Mouse (Mus musculus) layer of hippocampus, adult 2 months (tissue): ENCODE measurements around the gene Sdk1. TPM values are rescaled to one million over a fixed set of nuclear protein-coding genes. Genes with fewer than 3 reads are reported as not detected.
"Not testable (repeated sequence)": the region's sequence is repeated elsewhere in the genome, so short reads cannot be mapped to it uniquely, and the experiment has no call there.

Experiments
- DNase-seq, 2 experiments: peaks; one replicate each; pipeline ENCODE4 v3.0.0; 2022; ENCODE audit warnings: low spot score in 2 of 2
- H3K27ac ChIP-seq: fragments of 200-600 bp; 2 replicates; pipeline ENCODE4 v1.8.1; 2022
- H3K4me3 ChIP-seq: fragments of 200-600 bp; 2 replicates; pipeline ENCODE4 v1.8.1; 2022; ENCODE audit warnings: mild to moderate bottlenecking
- CTCF ChIP-seq: fragments of 200-600 bp; conservative IDR thresholded peaks from 2 replicates; pipeline ENCODE4 v1.8.1; 2022; ENCODE audit warnings: antibody characterized with exemption, mild to moderate bottlenecking, moderate library complexity
- total RNA-seq, 2 experiments: library from RNA; stranded (reverse); gene quantifications; 2 replicates each; pipeline ENCODE4 v1.2.3; 2021

The Sdk1 gene
- total RNA-seq, 2 experiments from 2014 or later = 6.3 to 8.9 TPM

- H3K4me3 ChIP-seq = no peak overlapping the region
- no peak for DNase-seq
Measured at GRCm38 (mm10) chr5:141636406-141636805, 395.1 kb downstream of the Sdk1 start.

GRCm38 (mm10) chr5:141637054-141637453 lies 395.8 kb downstream of the Sdk1 start:
- H3K4me3 ChIP-seq, H3K27ac ChIP-seq, DNase-seq: not testable (repeated sequence)

More at GRCm38 (mm10) chr5:141636406-141636805, 395.1 kb downstream of the Sdk1 start:
- no peak overlapping the region for H3K27ac ChIP-seq
- no peak for TF ChIP-seq CTCF

- no peak for TF ChIP-seq CTCF
- H3K4me3 ChIP-seq = no peak overlapping the region
- H3K27ac ChIP-seq = no peak overlapping the region
- DNase-seq = no peak
Measured at GRCm38 (mm10) chr5:141645671-141646070, 404.4 kb downstream of the Sdk1 start.

GRCm38 (mm10) chr5:141646621-141647020 lies 405.3 kb downstream of the Sdk1 start:
- Histone ChIP-seq H3K4me3 (no peak overlapping the region), H3K27ac (no peak overlapping the region)
- DNase-seq = no peak
- no peak for TF ChIP-seq CTCF

- no peak for DNase-seq
- Histone ChIP-seq H3K4me3 (no peak overlapping the region), H3K27ac (no peak overlapping the region)
- no peak for TF ChIP-seq CTCF
Measured at GRCm38 (mm10) chr5:141649831-141650375, 408.6 kb downstream of the Sdk1 start.

- TF ChIP-seq CTCF = no peak
- no peak overlapping the region for H3K4me3 ChIP-seq
- H3K27ac ChIP-seq = no peak overlapping the region
- no peak for DNase-seq
Measured at GRCm38 (mm10) chr5:141651690-141652377, 410.5 kb downstream of the Sdk1 start.

GRCm38 (mm10) chr5:141676371-141676770 lies 435.1 kb downstream of the Sdk1 start:
- no peak for TF ChIP-seq CTCF
- no peak for DNase-seq
- Histone ChIP-seq H3K27ac (no peak overlapping the region), H3K4me3 (no peak overlapping the region)

GRCm38 (mm10) chr5:141677034-141677433 lies 435.7 kb downstream of the Sdk1 start:
- Histone ChIP-seq H3K27ac (no peak overlapping the region), H3K4me3 (no peak overlapping the region)
- DNase-seq = no peak
- TF ChIP-seq CTCF = no peak

- no peak for DNase-seq
- TF ChIP-seq CTCF = no peak
- Histone ChIP-seq H3K27ac (no peak overlapping the region), H3K4me3 (no peak overlapping the region)
Measured at GRCm38 (mm10) chr5:141677841-141678240, 436.6 kb downstream of the Sdk1 start.

- no peak for TF ChIP-seq CTCF
- DNase-seq = no peak
Measured at GRCm38 (mm10) chr5:141686876-141687420, 445.7 kb downstream of the Sdk1 start.

GRCm38 (mm10) chr5:141689442-141690105 lies 448.3 kb downstream of the Sdk1 start:
- TF ChIP-seq CTCF = no peak
- no peak for DNase-seq
- H3K4me3 ChIP-seq = no peak overlapping the region
- H3K27ac ChIP-seq = no peak overlapping the region

More at GRCm38 (mm10) chr5:141686876-141687420, 445.7 kb downstream of the Sdk1 start:
- no peak overlapping the region for H3K27ac ChIP-seq
- H3K4me3 ChIP-seq = no peak overlapping the region

- no peak overlapping the region for H3K4me3 ChIP-seq
- H3K27ac ChIP-seq = no peak overlapping the region
- no peak for DNase-seq
- TF ChIP-seq CTCF = no peak
Measured at GRCm38 (mm10) chr5:141691482-141691975, 450.2 kb downstream of the Sdk1 start.

GRCm38 (mm10) chr5:141693716-141694115 lies 452.4 kb downstream of the Sdk1 start:
- Histone ChIP-seq H3K27ac (no peak overlapping the region), H3K4me3 (no peak overlapping the region)
- no peak for DNase-seq
- no peak for TF ChIP-seq CTCF

- TF ChIP-seq CTCF = no peak
- H3K4me3 ChIP-seq = no peak overlapping the region
- no peak for DNase-seq
- H3K27ac ChIP-seq = no peak overlapping the region
Measured at GRCm38 (mm10) chr5:141694901-141695300, 453.6 kb downstream of the Sdk1 start.
